Mouse (Mus musculus): ENCODE results near the gene Olfr1249.
"Not testable (repeated sequence)": the region's sequence is repeated elsewhere in the genome, so short reads cannot be mapped to it uniquely, and the experiment has no call there.

Gene Olfr1249

DNA sequence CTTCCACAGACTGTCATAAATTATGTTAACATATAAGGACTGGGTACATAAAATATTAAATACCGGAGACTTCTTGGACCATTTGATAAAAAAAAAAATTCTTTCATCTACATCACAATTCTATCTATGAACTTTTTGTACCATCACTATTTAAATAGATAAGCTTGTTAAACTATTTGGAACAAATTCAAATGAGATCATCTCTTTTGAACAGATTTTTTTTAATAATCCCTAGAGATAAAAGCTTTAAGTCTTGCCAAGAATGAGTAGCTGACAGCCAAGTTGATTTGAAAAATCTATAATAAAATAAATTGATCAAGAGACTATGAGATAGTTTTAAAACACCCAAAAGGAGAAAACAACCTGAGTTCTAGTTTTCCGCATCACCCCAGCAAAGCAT lies at the start of gene Olfr1249:
Gene Olfr1249 (minus strand): TSS at position 101 of the 400 bp plus-strand sequence.
- no peak for DNase-seq

DNA sequence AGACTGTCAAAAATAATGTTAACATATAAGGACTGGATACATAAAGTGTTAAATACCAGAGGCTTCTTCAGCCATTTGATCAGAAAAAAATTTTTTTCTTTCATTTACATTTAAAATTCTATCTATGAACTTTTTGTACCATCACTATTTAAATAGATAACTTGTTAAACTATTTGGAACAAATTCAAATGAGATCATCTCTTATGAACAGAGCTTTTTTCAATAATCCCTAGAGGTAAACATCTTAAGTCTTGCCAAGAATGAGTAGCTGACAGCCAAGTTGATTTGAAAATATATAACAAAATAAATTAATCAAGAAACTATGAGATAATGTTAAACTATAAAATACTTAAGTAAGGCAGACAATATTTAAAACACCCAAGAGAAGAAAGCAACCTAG lies 37.1 kb upstream of the Olfr1249 start, which contains the start of gene Olfr1251:
Gene Olfr1251 (minus strand): TSS at position 101 of the 400 bp plus-strand sequence.
- no peak for DNase-seq

DNA sequence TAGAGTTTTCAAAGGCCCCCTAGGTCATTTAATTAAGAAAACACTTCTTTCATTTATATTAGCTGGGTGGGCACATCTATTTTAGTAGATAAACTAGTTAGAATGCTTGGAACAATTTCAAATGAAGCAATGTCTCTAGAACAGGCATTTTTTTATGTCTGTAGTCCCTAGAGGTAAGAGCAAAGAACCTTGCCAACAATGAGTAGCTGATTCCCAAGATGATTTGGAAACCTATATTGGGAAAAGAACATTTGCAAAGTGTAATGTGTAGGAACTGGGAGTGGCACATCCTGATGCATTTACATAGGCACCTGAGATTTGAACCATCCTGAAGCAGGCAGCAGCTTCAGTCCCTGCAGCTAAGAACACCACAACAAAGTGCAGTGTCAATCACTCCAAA lies 26.6 kb upstream of the Olfr1249 start, which contains the start of gene Olfr1250:
Gene Olfr1250 (minus strand): TSS at position 101 of the 400 bp plus-strand sequence.
- DNase-seq: no peak

DNA sequence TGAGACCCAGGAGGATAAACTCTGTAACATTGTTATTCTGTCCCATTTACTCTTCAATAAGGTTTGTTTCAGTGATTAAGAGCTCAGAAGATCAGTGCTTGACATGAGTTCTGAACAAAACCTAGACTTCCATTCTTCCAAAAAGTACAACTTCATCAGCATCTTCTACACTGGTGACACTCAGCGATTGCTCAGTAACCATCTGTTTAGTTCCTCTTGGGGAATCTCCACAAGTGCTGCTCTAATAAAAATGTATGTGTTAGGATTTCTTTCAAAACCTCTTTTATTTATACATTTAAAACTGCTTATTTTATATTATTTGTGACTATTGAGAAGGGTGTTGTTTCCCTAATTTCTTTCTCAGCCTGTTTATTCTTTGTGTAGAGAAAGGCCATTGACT lies 16.6 kb downstream of the Olfr1249 start, which contains the start of gene Olfr1248:
Gene Olfr1248 (minus strand): TSS at position 101 of the 400 bp plus-strand sequence.
- not testable (repeated sequence) for DNase-seq

DNA sequence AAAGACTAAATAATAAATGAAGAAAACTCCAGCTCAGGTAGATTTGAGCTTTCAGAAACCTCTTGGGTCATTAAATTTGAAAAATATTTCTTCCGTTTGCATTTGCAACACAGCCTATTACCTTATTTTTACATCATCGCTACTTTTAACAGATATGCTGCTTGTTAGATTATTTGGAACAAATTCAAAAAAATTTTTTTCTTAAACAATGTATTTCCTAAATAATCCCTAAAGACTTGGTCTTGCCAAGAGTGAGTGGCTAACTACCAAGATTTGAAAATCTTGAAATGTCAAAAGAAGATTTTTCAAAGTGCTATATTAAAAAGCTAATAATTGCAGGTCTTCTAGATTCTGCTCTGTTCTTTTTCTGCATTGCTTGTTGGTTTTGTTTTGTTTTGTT lies 20.8 kb downstream of the Olfr1249 start, which contains the start of gene Olfr1247:
Gene Olfr1247 (minus strand): TSS at position 101 of the 400 bp plus-strand sequence.
- no peak for DNase-seq

DNA sequence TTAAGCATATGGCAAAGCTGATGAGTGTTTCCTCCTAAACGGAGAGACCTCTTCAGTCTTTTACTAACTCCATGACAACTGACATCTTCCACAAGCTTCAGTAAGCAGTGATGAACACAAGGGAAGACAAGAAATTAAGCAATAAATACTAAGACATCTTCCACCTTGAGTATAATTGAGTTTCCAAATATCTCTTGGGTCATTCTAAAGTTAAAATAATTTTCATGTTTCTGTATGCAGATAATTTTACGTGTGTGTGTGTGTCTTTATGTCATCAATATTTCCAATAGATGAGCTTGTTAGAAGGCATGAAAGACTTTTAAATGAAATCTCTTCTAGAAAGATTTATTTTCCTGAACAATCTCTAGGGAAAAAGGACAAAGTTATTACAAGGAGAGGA lies 41.7 kb downstream of the Olfr1249 start, which contains the start of gene Olfr1246:
Gene Olfr1246 (minus strand): TSS at position 101 of the 400 bp plus-strand sequence.
- DNase-seq: no peak
